Mouse (Mus musculus) forelimb bud, embryonic 11.5 days (tissue): Measurements from ENCODE around the gene Veph1.

Experiments used
- DNase-seq: peaks from one replicate; pipeline ENCODE4 v3.0.0-alpha.2; 2012; ENCODE audit warnings: low read depth, low spot score

The Veph1 gene

DNA sequence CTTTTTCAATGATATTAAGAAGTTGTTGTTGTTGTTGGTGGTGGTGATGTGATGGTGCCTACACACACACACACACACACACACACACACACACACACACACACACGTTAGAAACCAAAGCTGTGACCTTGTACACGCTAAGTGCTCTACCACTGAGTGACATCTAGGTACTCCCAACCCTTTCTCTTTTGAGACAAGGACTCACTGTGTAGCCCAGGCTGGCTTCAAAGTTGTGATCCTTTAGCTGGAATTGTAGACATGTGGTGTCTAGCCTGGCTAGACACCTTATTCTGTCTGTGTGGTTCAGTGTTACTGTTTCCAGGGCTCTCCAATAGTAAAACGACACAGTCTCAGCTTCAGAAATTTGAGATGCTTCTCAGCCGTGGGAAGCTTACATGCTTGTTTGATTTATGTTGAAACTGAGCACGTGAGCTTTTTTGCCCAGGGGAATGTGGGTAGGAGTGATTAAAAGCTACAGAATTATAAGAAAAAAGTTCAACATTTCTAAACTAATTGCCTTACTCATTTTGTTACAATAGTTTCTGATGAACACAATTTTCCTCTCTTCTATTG, 272.3 kb downstream of the Veph1 start:
- DNase-seq = peak; percentile 49

DNA sequence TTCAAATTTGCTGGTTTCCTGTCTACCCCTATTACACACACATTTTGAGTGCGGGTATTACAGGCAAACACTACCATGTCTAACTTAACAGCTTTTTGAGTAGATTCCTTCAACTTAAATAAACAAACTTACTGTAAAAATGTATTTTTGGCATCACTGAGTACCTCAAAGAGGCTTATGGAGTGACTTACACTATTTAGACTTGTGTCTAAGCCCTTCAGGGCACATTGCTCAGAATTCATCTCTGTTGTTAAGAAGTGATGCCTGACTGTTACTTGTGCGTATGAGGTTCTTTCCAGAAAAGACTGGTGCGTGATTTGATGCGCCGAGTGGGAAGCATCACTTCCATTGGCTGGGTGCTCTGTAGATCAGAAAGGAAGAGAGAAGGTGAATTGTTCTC, 277.5 kb downstream of the Veph1 start:
- no peak for DNase-seq

DNA sequence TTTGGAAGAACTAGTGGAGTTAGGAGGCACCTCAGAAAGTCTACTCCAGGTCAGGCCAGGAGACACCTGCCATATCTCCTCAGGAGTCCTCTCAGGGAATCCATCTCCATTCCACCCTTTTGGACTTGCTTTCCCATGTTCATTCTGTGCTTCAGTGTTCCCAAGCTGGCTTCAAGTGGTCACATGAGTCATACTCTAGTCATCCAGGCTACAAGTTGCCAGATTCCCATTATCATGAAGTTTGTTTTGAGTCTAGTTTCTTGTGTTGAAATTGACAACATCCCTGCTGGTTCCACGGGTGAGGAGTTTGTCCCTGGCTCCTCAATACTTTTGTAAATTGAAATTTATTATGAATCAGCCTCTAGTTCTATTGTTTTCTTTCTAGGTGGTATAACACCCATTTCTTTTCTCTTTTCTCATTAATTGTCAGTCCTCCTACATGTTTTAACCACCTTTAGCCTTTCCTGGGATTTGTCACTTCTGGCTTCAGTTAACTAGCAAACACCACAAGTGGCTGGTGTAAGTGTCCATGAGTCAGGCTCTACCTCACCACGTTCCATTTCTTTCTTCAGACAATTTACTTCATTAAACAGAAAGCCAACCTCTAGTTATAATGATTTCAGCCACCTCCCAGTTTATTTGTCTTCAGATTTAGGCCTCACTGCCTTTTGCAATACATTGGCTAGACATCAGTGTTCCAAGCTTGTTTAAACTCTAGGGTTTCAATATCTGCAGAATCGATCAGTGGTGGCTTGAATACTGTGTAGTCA, 288.8 kb downstream of the Veph1 start:
- no peak for DNase-seq

DNA sequence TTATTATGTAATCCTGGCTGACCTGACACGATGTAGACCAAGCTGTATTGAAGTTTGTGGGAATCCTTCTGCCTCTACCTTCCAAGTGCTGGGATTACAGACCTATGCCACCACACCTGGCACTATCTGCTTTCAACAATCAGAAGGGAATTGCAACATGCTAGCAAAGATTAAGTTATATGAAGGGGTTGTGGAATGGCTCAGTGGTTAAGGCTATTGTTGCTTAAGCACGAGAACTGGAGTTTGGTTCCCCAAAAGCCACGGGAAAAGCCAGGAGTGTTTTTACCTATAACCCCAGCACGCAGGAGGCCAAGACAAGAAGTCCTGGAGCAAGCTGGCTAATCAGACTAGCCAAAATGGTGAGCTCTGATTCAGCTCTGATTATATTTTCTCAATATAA, 291.6 kb downstream of the Veph1 start:
- DNase-seq = no peak

DNA sequence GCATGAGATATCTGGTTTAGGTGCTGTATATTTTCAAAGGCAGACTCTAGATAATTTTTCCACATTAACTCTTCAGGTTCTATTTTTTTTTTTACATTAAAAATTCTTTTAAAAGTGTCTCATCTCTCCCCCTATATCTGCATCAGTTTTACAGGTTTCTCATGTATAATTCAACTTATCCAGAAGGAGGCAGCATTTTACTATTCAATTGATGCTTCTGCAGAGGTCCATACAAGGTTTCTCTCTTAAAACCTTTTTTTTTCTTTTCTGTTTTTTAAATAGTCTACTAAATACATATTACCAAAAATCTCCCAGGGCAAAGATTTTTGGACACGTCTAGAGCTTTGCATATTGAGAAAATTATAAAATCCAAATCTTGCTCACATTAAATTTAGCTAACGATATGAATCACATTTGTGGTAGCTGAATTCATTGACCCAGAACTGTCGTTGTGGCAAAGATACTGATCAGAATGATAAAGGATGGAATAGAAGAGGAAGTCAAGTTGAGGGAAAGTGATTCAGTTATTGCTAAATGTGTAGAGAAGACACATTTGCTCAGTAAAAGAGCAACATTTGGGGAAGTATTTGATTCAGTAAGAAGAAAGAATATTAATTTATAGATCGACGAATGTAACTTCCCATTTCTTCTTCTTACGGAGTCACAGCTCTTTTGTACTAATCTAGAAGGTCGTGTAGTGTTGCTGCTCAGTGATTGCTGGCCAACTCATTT, 292.3 kb downstream of the Veph1 start:
- DNase-seq = no peak
